Mouse (Mus musculus) intestine, embryonic 15.5 days (tissue): ENCODE data around the gene Cxcl15. TPM values are rescaled to one million over a fixed set of nuclear protein-coding genes. Genes with fewer than 3 reads are reported as not detected.
"Not testable (repeated sequence)": the region's sequence is repeated elsewhere in the genome, so short reads cannot be mapped to it uniquely, and the experiment has no call there.

ENCODE experiments used
- ATAC-seq: fragments of 200-750 bp; cut with Nextera tagmentation; 2 replicates; pipeline ENCODE4 v1.8.0; 2017; ENCODE audit warnings: moderate TSS enrichment, moderate library complexity
- H3K27ac ChIP-seq: fragments of 300-500 bp; sonication (generic); 2 replicates; pipeline ENCODE4 v1.5.1; 2015; ENCODE audit warnings: mild to moderate bottlenecking, inconsistent platforms
- H3K27me3 ChIP-seq: fragments of 300-500 bp; sonication (generic); replicated peaks from 2 replicates; pipeline ENCODE4 v1.6.1; 2015; ENCODE audit warnings: inconsistent platforms
- H3K36me3 ChIP-seq: fragments of 300-500 bp; sonication (generic); 2 replicates; pipeline ENCODE4 v1.6.1; 2015; ENCODE audit warnings: inconsistent platforms
- H3K4me1 ChIP-seq: fragments of 300-500 bp; sonication (generic); replicated peaks from 2 replicates; pipeline ENCODE4 v1.6.1; 2015; ENCODE audit warnings: inconsistent platforms
- H3K4me2 ChIP-seq: fragments of 300-500 bp; sonication (generic); replicated peaks from 2 replicates; pipeline ENCODE4 v1.6.1; 2015; ENCODE audit warnings: mild to moderate bottlenecking, inconsistent platforms
- H3K4me3 ChIP-seq: fragments of 300-500 bp; sonication (generic); replicated peaks from 2 replicates; pipeline ENCODE4 v1.5.1; 2015; ENCODE audit warnings: inconsistent platforms
- H3K9ac ChIP-seq: fragments of 300-500 bp; sonication (generic); 2 replicates; pipeline ENCODE4 v1.6.1; 2015; ENCODE audit warnings: inconsistent platforms
- H3K9me3 ChIP-seq: fragments of 300-500 bp; sonication (generic); 2 replicates; pipeline ENCODE4 v1.6.1; 2016; ENCODE audit warnings: inconsistent platforms
- WGBS: fragments of 180-500 bp; shearing (Covaris S2); methylation state at CpG from one replicate; pipeline ENCODE4 v1.1.7; 2015; 5-methylcytosine and 5-hydroxymethylcytosine counted together
- polyA plus RNA-seq: library from polyadenylated mRNA; unstranded; fragments of >200 nt; fragmentation: Nextera tagmentation; extraction: Ambion mirVana; gene quantifications from 2 replicates; pipeline ENCODE4 v1.2.1, GENCODE M21; 2015

Cxcl15 gene
- polyA plus RNA-seq, 1 experiment from 2014 or later: 0.19 TPM

DNA sequence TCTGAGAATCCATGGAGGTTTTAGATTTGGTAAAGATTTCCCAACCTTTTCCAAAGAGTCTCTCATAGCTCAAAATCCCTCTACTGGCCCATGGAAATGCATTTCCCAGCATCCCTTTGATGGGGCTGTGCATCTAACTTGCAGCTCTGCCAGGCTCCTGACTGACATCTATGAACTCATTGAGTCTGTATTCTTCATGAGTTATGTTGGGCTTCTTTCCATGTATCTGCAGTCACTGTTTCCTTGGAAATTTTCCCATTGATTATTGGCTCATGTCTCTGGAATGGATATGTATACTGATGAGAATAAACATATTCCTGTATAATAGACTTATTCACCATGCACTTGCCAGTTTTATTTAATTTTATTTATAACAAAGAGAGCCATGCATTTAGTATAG is 11.7 kb downstream of the Cxcl15 start:
- no peak overlapping the region for H3K4me2 ChIP-seq
- H3K9me3 ChIP-seq: no peaks in the 10 kb centered on the region
- H3K36me3 ChIP-seq: no peaks in the 10 kb centered on the region
- H3K4me3 ChIP-seq: no peak overlapping the region
- no peaks in the 10 kb centered on the region for H3K4me1 ChIP-seq
- no peak for ATAC-seq
- no peak overlapping the region for H3K27ac ChIP-seq
- H3K27me3 ChIP-seq: no peaks in the 10 kb centered on the region
- no peak overlapping the region for H3K9ac ChIP-seq

DNA sequence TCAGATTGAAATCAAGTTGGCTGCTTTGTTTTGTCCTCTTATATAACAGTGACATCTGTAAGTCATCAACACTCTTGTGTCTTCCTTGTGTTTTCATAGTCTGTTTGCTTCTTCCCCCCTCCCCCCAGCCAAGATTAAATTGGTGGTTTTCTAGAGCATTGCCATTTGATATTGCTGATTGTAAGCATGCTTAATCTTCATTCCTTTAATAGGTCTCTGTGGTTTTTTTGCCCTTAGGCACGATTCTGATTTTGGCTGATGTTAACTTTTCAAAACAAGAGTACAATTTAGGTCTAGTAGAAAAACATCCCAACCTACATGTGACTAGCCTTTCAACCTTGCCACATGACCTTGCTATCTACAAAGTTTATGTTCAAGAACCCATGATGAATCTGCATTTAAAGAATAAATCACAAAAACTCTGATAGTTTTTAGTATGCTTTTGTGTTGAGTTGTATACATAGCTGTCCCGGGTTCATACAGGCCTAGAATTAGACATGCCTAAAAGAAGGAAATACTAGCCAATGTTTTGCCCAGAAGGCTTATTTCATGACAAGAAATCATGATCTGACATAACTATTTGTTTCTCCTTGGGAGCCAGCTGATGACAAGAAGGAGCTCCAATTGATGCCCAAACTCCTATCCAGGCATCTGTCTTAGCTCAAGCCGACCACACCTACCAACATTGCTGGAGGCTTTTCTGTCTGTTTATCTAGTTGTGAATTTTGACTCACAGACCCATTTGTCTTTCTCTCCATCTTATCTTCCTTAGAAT is 13.0 kb downstream of the Cxcl15 start:
- no peak overlapping the region for H3K4me3 ChIP-seq
- no peak for ATAC-seq

DNA sequence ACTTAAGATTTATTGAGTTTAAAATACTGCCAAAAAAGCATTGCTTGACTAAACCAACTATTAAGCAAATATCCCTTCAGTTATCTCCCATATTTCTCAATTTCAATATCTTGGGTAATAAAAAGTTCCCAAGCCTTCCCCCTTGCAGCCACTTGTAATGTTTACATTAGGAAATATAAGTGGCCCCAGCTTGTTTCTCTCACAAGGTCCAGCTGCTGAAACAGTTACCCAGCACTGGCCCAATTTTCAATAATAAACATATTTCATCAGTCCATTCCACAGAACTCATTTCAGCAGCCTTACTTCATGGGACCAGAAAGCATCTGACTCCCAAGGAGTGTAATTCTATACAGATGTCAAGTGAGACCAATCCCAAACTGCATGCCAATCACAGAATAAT is 25.4 kb downstream of the Cxcl15 start:
- no peaks in the 10 kb centered on the region for H3K36me3 ChIP-seq
- H3K27ac ChIP-seq: no peak overlapping the region
- no peaks in the 10 kb centered on the region for H3K4me1 ChIP-seq
- H3K9ac ChIP-seq: no peak overlapping the region
- H3K9me3 ChIP-seq: no peaks in the 10 kb centered on the region
- H3K27me3 ChIP-seq: no peaks in the 10 kb centered on the region
- ATAC-seq: no peak; the same call in 1 of the 2 replicates
- H3K4me3 ChIP-seq: no peak overlapping the region
- H3K4me2 ChIP-seq: no peak overlapping the region

More for the DNA sequence above, 13.0 kb downstream of the Cxcl15 start:
- H3K36me3 ChIP-seq: no peaks in the 10 kb centered on the region
- H3K4me1 ChIP-seq: no peaks in the 10 kb centered on the region
- no peak overlapping the region for H3K27ac ChIP-seq
- 68% methylated on average over 3 of the region's 3 CpGs for WGBS
- no peak overlapping the region for H3K9ac ChIP-seq
- no peak overlapping the region for H3K4me2 ChIP-seq
- H3K27me3 ChIP-seq: no peaks in the 10 kb centered on the region
- no peaks in the 10 kb centered on the region for H3K9me3 ChIP-seq

DNA sequence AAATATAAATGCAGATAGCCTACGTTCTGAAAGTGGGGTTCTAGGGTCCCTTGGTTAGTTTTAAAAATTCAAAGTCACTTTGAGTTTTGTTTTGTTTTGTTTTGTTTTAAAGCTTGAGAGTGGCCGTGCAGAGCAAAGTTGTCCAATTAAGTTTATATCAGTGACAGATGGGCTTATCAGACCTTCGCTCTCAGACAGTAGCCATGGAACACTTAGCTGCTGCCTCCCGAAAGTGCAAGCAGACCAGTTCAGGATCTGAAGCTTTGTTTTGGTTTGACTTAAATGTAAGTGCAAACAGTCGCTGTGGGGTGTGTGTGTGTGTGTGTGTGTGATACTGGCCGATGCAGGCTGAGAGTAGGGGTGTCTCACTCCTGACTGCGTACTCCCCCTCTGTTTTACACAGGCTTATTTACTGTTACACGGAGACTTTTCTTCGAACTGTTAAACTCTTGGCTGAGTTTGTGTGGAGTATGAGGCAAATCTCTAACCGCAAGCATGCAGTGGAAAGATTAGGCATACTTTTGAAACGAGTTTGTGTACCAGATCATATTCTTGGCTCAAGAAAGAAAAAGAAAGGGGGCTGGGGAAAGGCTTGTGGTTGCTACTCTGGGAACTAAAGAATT is 37.9 kb downstream of the Cxcl15 start:
- peak overlapping the region; percentile 30; the same call in 1 of the 2 replicates for H3K4me2 ChIP-seq
- ATAC-seq: 0 out of 2 replicates have a peak, but pooled peaks have one; percentile 28

DNA sequence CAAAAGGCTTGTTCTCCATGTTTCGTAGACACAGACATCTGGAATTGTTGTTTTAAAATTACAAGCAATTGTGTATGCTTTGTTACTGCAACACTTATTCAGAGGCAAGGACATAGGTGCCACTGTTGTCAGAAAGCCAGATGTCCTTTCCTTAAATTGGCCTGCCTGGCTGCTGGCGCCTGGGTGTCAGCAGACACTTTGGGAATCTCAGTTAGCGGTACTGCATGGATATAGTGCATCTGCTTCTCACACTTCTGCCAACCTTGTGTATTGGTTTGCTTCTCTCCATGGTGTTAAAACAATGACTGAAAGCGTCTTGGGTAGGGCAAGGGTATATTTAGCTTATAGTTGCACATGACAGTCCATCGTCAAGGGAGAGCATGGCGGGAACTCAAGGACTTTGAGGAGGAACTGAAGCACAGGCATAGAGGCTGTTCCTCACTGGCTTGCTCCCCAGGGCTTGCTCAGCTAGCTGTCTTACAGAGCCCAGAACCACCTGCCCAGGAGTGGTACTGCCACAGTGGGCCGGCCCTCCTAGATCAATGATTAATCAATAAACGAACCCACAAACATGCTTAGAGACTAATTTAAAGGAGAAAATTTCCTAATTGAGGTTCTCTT is 38.5 kb downstream of the Cxcl15 start:
- Histone ChIP-seq H3K4me3 (no peak overlapping the region), H3K27me3 (no peaks in the 10 kb centered on the region), H3K4me2 (no peak overlapping the region), H3K9ac (no peak overlapping the region), H3K4me1 (0 out of 2 replicates have a peak, but pooled peaks cover 6% of the 10 kb centered on the region), H3K36me3 (no peaks in the 10 kb centered on the region), H3K27ac (no peak overlapping the region), H3K9me3 (no peaks in the 10 kb centered on the region)
- WGBS: 76% methylated on average over 8 of the region's 8 CpGs
- no peak for ATAC-seq

More for the DNA sequence above, 37.9 kb downstream of the Cxcl15 start:
- whole genome bisulfite sequencing: 48% methylated on average over 11 of the region's 11 CpGs
- Histone ChIP-seq H3K36me3 (no peaks in the 10 kb centered on the region), H3K4me3 (no peak overlapping the region), H3K9me3 (no peaks in the 10 kb centered on the region), H3K4me1 (0 out of 2 replicates have a peak, but pooled peaks cover 6% of the 10 kb centered on the region), H3K27ac (peak overlapping the region; percentile 52; the same call in 1 of the 2 replicates), H3K9ac (no peak overlapping the region), H3K27me3 (no peaks in the 10 kb centered on the region)

DNA sequence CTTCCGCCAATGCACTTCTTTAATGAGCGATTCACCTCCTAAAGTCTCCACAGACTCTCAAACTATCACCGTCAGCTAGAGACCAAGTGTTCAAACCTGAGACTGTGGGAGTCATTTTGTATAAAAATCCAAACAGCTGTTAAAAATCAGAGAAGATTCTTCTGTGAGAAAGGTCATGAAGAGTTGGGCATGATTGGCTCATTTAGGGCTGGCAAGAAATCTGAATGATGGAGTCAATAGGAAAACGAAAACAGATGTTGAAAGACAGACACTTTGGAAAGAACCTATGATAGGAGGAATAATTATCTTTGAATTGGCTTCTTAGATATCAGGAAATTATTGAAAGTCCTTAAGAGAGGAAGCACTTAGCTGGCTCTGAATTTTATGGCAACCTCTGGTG is 40.1 kb downstream of the Cxcl15 start:
- Histone ChIP-seq H3K9ac (no peak overlapping the region), H3K4me2 (no peak overlapping the region), H3K27ac (no peak overlapping the region), H3K27me3 (no peaks in the 10 kb centered on the region), H3K9me3 (no peaks in the 10 kb centered on the region), H3K4me3 (no peak overlapping the region), H3K4me1 (0 out of 2 replicates have a peak, but pooled peaks cover 6% of the 10 kb centered on the region), H3K36me3 (no peaks in the 10 kb centered on the region)
- WGBS: 94% methylated on average over 4 of the region's 4 CpGs
- ATAC-seq: no peak

DNA sequence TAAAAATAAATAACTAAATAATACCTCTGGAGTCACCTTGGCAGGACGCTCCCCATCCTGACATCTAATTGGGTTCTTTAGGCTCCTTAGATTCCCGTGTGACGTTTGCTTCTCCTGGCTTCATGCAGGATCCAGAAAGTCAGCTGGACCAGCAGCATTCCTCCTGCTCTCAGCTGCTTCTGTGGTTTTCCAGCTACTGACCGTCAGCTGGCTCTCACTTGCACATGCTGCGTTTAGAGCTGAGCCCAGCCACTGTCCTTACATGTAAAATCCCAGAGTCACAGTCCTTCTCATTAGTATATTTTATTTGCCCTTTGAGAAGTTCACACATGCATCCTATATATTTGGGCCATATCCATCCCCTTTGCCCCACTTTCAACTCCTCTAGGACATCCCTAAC is 44.2 kb downstream of the Cxcl15 start:
- no peaks in the 10 kb centered on the region for H3K4me1 ChIP-seq
- H3K9me3 ChIP-seq: no peaks in the 10 kb centered on the region
- H3K27ac ChIP-seq: no peak overlapping the region
- no peak overlapping the region for H3K9ac ChIP-seq
- no peak for ATAC-seq
- 66% methylated on average over 5 of the region's 5 CpGs for WGBS
- H3K4me3 ChIP-seq: no peak overlapping the region
- no peaks in the 10 kb centered on the region for H3K36me3 ChIP-seq
- no peaks in the 10 kb centered on the region for H3K27me3 ChIP-seq
- no peak overlapping the region for H3K4me2 ChIP-seq

DNA sequence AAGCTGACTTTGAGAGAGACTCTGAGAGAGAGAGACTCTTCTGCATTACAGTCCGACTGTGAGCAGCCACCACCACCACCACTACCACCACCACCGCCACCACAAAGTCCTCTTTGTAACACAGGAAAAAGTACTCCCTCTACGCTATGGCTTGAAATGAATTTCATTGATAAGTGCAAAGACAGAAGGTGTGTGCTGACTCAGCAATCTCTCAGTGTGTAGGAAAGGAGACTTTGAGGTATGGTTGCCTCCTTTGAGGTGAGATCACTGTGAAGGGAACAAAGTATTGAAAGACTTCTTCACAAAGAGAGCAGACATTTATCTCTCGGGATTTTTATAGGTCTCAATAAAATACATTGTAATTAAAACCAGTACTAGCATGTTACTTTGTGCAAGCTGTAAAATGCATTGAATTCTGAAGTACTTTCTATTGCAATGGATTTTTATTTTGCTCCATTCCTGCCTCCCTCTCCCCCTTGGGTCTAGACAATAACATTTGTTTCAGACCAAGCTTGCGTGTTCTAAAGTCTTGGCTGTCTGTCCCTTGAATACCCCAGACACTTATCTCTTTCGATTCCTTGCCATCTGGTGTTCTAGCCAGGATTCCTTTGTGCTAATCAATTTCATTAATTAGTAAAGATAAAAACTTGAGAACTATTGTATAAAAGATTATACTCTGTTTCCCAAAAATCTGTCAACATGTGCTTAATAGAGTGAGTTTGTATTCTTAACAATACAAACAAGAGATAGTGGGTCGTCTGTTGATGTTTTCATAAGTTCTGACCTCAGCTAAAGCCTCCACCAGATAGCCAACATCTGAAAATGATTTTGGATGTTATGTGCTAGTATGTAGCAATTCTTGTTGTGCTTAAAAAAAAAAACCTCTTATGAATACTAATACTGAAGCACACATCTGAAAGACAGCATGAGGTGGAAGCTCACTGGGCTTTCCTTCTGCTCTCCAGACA is 46.9 kb downstream of the Cxcl15 start:
- Histone ChIP-seq H3K27me3 (no peaks in the 10 kb centered on the region), H3K9ac (no peak overlapping the region), H3K27ac (no peak overlapping the region), H3K9me3 (no peaks in the 10 kb centered on the region), H3K36me3 (no peaks in the 10 kb centered on the region), H3K4me2 (no peak overlapping the region), H3K4me1 (no peaks in the 10 kb centered on the region), H3K4me3 (no peak overlapping the region)
- ATAC-seq: no peak
- 79% methylated on average over 7 of the region's 7 CpGs for WGBS

DNA sequence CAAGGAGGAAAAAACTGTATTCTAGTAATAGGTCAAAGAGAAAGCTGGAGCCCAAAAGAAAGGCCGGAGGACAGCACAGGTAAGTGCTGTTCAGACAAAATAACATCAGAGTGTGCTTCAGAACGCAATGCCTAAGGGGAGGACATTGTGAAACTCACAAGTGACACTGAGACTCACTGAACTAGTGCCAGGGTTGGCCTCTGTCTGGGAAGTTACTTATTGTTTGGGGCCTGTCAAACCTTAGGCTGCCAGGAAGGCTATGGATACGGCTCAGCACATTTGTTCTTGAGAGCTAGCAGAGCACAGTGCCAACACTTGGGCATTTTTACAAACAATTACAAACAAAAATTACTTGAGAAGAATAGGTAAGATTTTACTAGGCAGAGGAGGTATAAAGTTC is 49.6 kb downstream of the Cxcl15 start:
- Histone ChIP-seq H3K4me3 (no peak overlapping the region), H3K27me3 (no peaks in the 10 kb centered on the region), H3K36me3 (no peaks in the 10 kb centered on the region), H3K4me1 (no peaks in the 10 kb centered on the region), H3K27ac (no peak overlapping the region), H3K9me3 (no peaks in the 10 kb centered on the region), H3K9ac (no peak overlapping the region), H3K4me2 (no peak overlapping the region)
- 83% methylated on average over 3 of the region's 3 CpGs for WGBS
- ATAC-seq: no peak

DNA sequence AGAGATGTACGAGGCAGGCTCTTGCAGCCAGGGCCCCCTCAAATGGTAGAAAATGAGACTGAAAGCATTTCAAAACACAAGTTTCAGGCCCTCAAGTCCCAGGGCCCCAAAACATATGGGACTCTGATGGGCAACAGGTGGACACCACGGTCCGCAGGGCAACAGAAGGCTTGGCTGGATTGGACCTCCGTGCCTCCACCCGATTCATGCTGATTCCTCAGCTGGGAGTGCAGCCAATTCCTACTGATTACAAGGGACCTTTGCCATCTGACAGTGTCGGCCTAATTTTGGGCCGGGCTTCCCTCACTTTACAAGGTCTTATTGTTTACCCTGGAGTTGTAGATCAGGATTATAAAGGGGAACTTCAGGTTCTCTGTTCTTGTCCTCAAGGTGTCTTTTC is 55.8 kb downstream of the Cxcl15 start:
- 91% methylated on average over 7 of the region's 7 CpGs for WGBS
- H3K4me1 ChIP-seq, H3K27me3 ChIP-seq, H3K27ac ChIP-seq, ATAC-seq, H3K4me2 ChIP-seq, H3K36me3 ChIP-seq, H3K9ac ChIP-seq, H3K9me3 ChIP-seq, H3K4me3 ChIP-seq: not testable (repeated sequence)

DNA sequence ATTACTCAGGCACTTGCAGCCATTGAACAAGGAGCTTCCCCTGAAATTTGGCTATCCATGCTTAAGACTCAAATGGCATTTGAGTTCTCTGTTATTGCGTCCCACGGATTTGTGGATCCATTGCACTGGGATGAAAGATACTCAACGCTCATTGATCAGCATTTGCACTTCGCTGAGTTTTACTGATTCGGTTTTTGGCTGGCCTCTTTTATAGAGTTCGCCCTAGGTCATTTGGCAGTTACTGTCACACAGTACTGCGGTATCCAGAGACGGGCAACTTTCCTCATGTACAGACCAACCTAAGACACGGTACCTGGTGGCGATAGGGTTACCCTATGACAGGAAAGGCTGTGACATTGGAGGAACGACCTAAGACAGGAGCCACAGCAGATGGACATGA is 57.1 kb downstream of the Cxcl15 start:
- WGBS: 96% methylated on average over 11 of the region's 11 CpGs
- not testable (repeated sequence) for H3K4me3 ChIP-seq, H3K36me3 ChIP-seq, H3K27ac ChIP-seq, ATAC-seq, H3K27me3 ChIP-seq, H3K4me1 ChIP-seq, H3K9ac ChIP-seq, H3K4me2 ChIP-seq, H3K9me3 ChIP-seq
